Mouse (Mus musculus) kidney, postnatal 0 days (tissue): ENCODE data around the gene Lin7b. TPM values are rescaled to one million over a fixed set of nuclear protein-coding genes. Genes with fewer than 3 reads are reported as not detected.
A peak's percentile ranks its signal among the peaks of the same experiment; 100 is the strongest.

Experiments
- ATAC-seq: fragments of 200-750 bp; cut with Nextera tagmentation; replicated peaks from 2 replicates; pipeline ENCODE4 v1.8.0; 2017; ENCODE audit warnings: low read depth, moderate number of reproducible peaks, moderate TSS enrichment, moderate library complexity; ENCODE audit not compliant: low FRiP score
- DNase-seq: peaks from one replicate; pipeline ENCODE4 v3.0.0-alpha.2; 2016; ENCODE audit warnings: low spot score
- H3K27ac ChIP-seq: fragments of 300-500 bp; sonication (generic); 2 replicates; pipeline ENCODE4 v1.5.1; 2014; ENCODE audit warnings: mild to moderate bottlenecking
- H3K27me3 ChIP-seq: fragments of 300-500 bp; sonication (generic); 2 replicates; pipeline ENCODE4 v1.6.1; 2014; ENCODE audit warnings: low read length, mixed read lengths; ENCODE audit not compliant: insufficient read depth
- H3K36me3 ChIP-seq: fragments of 300-500 bp; sonication (generic); 2 replicates; pipeline ENCODE4 v1.6.1; 2014; ENCODE audit warnings: low read length, mixed read lengths; ENCODE audit not compliant: insufficient read depth
- H3K4me1 ChIP-seq: fragments of 300-500 bp; sonication (generic); replicated peaks from 2 replicates; pipeline ENCODE4 v1.6.1; 2014; ENCODE audit warnings: antibody characterized with exemption, low read length, mixed read lengths; ENCODE audit not compliant: insufficient read depth
- H3K4me2 ChIP-seq: fragments of 300-500 bp; sonication (generic); 2 replicates; pipeline ENCODE4 v1.6.1; 2014; ENCODE audit warnings: mild to moderate bottlenecking, low read length, moderate library complexity, mixed read lengths
- H3K4me3 ChIP-seq: fragments of 300-500 bp; sonication (generic); replicated peaks from 2 replicates; pipeline ENCODE4 v1.5.1; 2014; ENCODE audit warnings: low read depth, low read length
- H3K9ac ChIP-seq: fragments of 300-500 bp; sonication (generic); 2 replicates; pipeline ENCODE4 v1.6.1; 2014; ENCODE audit warnings: low read depth, low read length
- H3K9me3 ChIP-seq: fragments of 300-500 bp; sonication (generic); replicated peaks from 2 replicates; pipeline ENCODE4 v1.6.1; 2016; ENCODE audit warnings: low read length, inconsistent platforms, mixed read lengths
- CTCF ChIP-seq: IDR thresholded peaks from 2 replicates; pipeline ENCODE4 v1.5.1; 2016; ENCODE audit warnings: antibody characterized with exemption, low read depth, mild to moderate bottlenecking, moderate library complexity
- WGBS: fragments of 180-500 bp; shearing (Covaris S2); extraction: QIAGEN DNeasy Blood & Tissue Kit; methylation state at CpG from one replicate; pipeline ENCODE4 v1.1.7; 2014; 5-methylcytosine and 5-hydroxymethylcytosine counted together
- polyA plus RNA-seq: library from polyadenylated mRNA; unstranded; fragments of >200 nt; fragmentation: Nextera tagmentation; extraction: Ambion mirVana; gene quantifications from 2 replicates; pipeline ENCODE4 v1.2.1, GENCODE M21; 2015

Lin7b gene
- polyA plus RNA-seq, 1 experiment from 2014 or later, result 1.2 TPM

DNA sequence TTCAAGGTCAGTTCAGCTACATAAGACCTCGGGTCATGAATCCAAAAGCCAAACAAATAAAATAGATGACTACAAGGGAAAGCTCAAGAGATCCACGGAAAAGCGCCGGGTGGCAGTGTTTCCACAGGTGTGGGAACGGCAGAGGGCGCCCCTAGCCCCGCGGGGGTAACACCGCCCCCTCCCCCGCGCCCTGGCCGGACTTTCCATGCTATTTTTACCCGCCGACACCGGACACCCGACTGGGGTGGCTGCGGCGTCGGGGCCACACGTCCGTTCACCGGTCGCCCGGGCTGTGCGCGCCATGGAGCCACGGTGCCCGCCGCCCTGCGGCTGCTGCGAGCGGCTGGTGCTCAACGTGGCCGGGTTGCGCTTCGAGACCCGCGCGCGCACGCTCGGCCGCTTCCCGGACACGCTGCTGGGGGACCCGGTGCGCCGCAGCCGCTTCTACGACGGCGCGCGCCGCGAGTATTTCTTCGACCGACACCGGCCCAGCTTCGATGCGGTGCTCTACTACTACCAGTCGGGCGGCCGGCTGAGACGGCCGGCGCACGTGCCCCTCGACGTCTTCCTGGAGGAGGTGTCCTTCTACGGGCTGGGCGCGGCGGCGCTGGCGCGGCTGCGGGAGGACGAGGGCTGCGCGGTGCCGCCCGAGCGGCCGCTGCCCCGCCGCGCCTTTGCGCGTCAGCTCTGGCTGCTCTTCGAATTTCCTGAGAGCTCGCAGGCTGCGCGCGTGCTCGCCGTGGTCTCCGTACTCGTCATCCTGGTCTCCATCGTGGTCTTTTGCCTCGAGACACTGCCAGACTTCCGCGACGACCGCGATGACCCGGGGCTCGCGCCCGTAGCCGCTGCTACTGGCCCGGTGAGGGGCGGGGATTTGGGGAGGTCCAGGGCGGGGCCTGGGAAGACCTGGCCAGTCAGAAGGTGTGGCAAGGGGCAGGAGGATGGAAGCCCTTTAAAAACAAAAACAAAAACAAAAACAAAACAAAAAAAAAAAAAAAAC lies 36.1 kb upstream of the Lin7b start:
- peak overlapping the region; percentile 31; the same call in 1 of the 2 replicates for H3K9ac ChIP-seq
- WGBS, result 1% methylated on average over 114 of the region's 114 CpGs
- peaks cover 11% of the 10 kb centered on the region; the same call in 1 of the 2 replicates for H3K4me1 ChIP-seq
- peak; percentile 27; the same call in 1 of the 2 replicates for TF ChIP-seq CTCF
- H3K36me3 ChIP-seq, result no peaks in the 10 kb centered on the region
- H3K4me3 ChIP-seq, result peak overlapping the region; percentile 40
- DNase-seq, result no peak
- peaks cover 34% of the 10 kb centered on the region for H3K27me3 ChIP-seq
- no peak overlapping the region for H3K27ac ChIP-seq
- ATAC-seq, result no peak
- H3K4me2 ChIP-seq, result peak overlapping the region; percentile 62
- no peaks in the 10 kb centered on the region for H3K9me3 ChIP-seq

DNA sequence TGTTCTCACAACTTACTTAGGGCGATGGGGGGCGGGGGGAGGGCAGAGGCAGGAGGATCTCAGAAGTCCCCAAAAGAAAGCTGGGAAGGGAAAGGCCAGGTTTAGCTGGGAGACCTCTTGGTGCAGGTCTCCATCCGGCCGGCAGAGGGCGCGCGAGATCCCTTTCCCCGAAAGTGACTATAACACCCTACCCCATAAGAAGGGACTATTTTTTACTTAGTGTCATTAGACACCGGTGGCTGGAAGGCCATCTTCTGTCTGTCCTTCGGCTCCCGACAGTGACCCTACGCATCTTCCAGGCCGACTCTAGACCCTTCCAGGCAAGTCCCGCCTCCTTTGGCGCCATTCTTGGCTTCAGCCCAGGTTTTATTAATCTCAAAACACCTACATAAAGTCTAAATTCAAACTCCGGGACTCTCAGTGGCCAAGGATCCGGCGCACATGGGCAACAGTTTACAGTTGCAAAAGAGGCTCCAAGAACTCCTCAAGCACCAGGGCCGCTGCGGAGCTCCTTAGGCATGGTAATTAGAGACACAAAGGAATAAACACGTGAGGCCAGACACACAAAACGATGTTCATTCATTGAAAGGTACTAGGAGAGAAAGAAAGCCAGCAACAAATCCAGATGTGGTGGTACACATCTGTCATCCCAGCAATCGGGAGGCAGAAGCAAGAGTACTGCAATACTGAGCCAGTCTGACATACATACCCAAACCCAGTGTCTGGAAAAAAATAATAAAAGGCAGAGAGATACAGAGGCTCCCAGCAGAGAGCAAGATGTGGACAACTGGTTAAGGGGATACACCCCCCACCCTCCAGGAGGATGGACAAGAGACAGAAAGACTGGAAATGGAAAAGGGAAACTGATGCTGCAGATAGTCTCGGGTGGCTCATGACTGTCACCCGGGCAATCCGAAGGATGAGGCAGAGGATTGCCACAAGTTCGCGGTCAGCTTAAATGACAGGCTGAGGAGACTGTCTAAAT lies 35.0 kb upstream of the Lin7b start, which contains the start of gene Kcna7:
Kcna7 (plus strand) TSS at position 563 of the 985 bp plus-strand sequence.
- ATAC-seq, result no peak
- H3K4me1 ChIP-seq, result peaks cover 11% of the 10 kb centered on the region; the same call in 1 of the 2 replicates
- H3K9me3 ChIP-seq, result no peaks in the 10 kb centered on the region
- H3K27me3 ChIP-seq, result peaks cover 34% of the 10 kb centered on the region
- 10% methylated on average over 28 of the region's 28 CpGs for WGBS
- peak; percentile 87 for TF ChIP-seq CTCF
- peak; percentile 72 for DNase-seq
- peak within 1 kb of the TSS; percentile 40 for H3K4me3 ChIP-seq
- peak within 1 kb of the TSS; percentile 62 for H3K4me2 ChIP-seq
- peak within 1 kb of the TSS; percentile 31; the same call in 1 of the 2 replicates for H3K9ac ChIP-seq
- no peak within 1 kb of the TSS for H3K27ac ChIP-seq
- H3K36me3 ChIP-seq, result no peaks in the 10 kb centered on the region

DNA sequence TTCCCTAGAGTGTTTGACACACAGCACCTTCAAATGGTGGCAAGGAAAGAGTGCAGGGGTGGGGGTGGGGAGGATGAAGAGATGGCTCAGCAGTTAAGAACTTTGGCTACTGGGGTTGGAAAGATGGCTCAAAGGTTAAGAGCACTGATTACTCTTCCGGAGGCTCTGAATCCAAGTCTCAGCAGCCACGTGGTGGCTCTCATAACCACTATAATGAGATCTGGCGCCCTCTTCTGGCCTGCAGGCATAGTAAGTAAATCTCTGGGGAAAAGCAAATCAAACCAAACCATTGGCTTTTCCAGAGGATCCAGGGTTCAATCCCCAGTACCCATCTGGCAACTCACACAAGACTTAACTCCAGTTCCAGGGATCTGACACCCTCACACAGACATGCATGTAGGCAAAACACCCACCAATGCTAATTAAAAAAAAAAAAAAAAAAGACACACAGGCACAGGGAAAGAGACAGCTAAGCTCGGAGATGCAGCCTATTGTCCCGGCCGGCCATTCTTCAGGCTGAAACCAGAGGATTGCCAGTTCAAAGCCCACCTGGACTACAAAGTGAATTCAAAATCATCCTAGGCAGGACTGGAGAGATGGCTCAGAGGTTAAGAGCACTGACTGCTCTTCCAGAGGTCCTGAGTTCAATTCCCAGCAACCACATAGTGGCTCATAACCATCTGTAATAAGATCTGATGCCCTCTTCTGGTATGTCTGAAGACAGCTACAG lies 33.3 kb upstream of the Lin7b start:
- Histone ChIP-seq H3K27ac (no peak overlapping the region), H3K36me3 (no peaks in the 10 kb centered on the region), H3K9me3 (no peaks in the 10 kb centered on the region), H3K9ac (no peak overlapping the region), H3K27me3 (peaks cover 30% of the 10 kb centered on the region), H3K4me3 (no peak overlapping the region), H3K4me2 (no peak overlapping the region), H3K4me1 (peaks cover 11% of the 10 kb centered on the region; the same call in 1 of the 2 replicates)
- WGBS, result 41% methylated on average over 6 of the region's 6 CpGs
- peak; percentile 82 for DNase-seq
- TF ChIP-seq CTCF, result peak; percentile 80
- ATAC-seq, result no peak

DNA sequence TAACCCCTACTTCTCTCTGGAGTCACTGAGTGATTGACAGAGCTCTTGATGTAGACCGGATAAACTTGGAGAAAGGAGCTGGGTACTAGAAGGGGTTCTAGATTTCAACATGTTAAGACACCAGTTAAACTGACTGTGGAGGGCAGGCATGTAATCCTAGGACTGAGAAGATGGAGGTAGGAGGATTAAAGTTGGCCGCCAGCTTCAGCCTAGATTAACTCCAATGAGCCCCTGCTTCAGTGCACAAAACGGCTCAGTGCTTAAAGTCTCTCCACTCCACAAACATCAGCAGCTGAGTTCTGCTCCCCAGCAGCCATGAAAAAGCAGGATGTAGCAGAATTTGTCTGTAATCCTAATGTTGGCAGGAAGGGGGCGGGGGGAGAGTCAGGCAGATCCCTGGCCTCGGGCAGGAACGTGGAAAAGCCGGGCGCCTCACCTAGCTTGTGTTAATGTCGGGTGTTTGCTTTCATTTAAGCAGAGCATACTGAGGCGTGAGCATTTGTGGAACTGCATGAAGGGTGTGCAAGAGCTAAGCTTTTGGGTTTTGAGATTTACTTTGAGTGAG lies 31.2 kb upstream of the Lin7b start:
- Histone ChIP-seq H3K4me3 (no peak overlapping the region), H3K4me2 (no peak overlapping the region)

DNA sequence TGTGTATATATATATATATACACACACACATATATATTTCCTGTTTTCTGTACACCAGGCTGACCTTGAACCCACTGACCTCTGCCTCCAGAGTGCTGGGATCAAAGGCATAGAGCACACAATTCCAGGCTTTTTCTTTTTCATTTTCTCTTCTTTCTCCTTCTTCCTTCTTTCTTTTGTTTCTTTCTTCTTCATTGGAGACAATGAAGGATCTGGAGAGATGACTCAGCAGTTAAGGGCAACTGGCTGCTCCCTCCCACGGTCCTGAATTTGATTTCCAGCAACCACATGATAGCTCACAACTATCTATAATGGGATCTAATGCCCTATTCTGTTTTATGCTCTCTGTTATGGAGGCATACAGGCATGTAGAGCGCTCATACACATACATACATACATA lies 26.4 kb upstream of the Lin7b start:
- H3K9ac ChIP-seq, result no peak overlapping the region
- no peak for TF ChIP-seq CTCF

More for the DNA sequence above, 31.2 kb upstream of the Lin7b start:
- ATAC-seq (no peak), DNase-seq (no peak)
- H3K27ac ChIP-seq, result no peak overlapping the region
- no peaks in the 10 kb centered on the region for H3K36me3 ChIP-seq
- peaks cover 15% of the 10 kb centered on the region for H3K27me3 ChIP-seq
- WGBS, result 63% methylated on average over 10 of the region's 10 CpGs
- TF ChIP-seq CTCF, result no peak
- H3K9ac ChIP-seq, result no peak overlapping the region
- peaks cover 11% of the 10 kb centered on the region; the same call in 1 of the 2 replicates for H3K4me1 ChIP-seq
- no peaks in the 10 kb centered on the region for H3K9me3 ChIP-seq

More for the DNA sequence above, 26.4 kb upstream of the Lin7b start:
- 75% methylated on average over 2 of the region's 2 CpGs for WGBS
- H3K27ac ChIP-seq, result no peak overlapping the region
- H3K4me3 ChIP-seq, result no peak overlapping the region
- no peaks in the 10 kb centered on the region for H3K27me3 ChIP-seq
- no peaks in the 10 kb centered on the region for H3K9me3 ChIP-seq
- no peak overlapping the region for H3K4me2 ChIP-seq
- H3K36me3 ChIP-seq, result peaks cover 6% of the 10 kb centered on the region
- peaks cover 11% of the 10 kb centered on the region for H3K4me1 ChIP-seq
- no peak for DNase-seq
- ATAC-seq, result no peak
